Mouse (Mus musculus) kidney, embryonic 15.5 days (tissue): ENCODE data around the gene Sufu. TPM values are rescaled to one million over a fixed set of nuclear protein-coding genes. Genes with fewer than 3 reads are reported as not detected.

Experiments used
- ATAC-seq: fragments of 200-750 bp; cut with Nextera tagmentation; replicated peaks from 2 replicates; pipeline ENCODE4 v1.8.0; 2017; ENCODE audit warnings: moderate TSS enrichment; ENCODE audit not compliant: low FRiP score
- H3K27ac ChIP-seq: fragments of 300-500 bp; sonication (generic); 2 replicates; pipeline ENCODE4 v1.5.1; 2015; ENCODE audit warnings: mild to moderate bottlenecking, inconsistent platforms
- H3K27me3 ChIP-seq: fragments of 300-500 bp; sonication (generic); 2 replicates; pipeline ENCODE4 v1.6.1; 2015; ENCODE audit warnings: inconsistent platforms
- H3K36me3 ChIP-seq: fragments of 300-500 bp; sonication (generic); 2 replicates; pipeline ENCODE4 v1.6.1; 2015; ENCODE audit warnings: inconsistent platforms
- H3K4me1 ChIP-seq: fragments of 300-500 bp; sonication (generic); 2 replicates; pipeline ENCODE4 v1.6.1; 2015; ENCODE audit warnings: inconsistent platforms
- H3K4me2 ChIP-seq: fragments of 300-500 bp; sonication (generic); 2 replicates; pipeline ENCODE4 v1.6.1; 2015; ENCODE audit warnings: moderate library complexity, mild to moderate bottlenecking, inconsistent platforms
- H3K4me3 ChIP-seq: fragments of 300-500 bp; sonication (generic); replicated peaks from 2 replicates; pipeline ENCODE4 v1.5.1; 2015; ENCODE audit warnings: mild to moderate bottlenecking, inconsistent platforms
- H3K9ac ChIP-seq: fragments of 300-500 bp; sonication (generic); 2 replicates; pipeline ENCODE4 v1.6.1; 2015; ENCODE audit warnings: mild to moderate bottlenecking, inconsistent platforms
- H3K9me3 ChIP-seq: fragments of 300-500 bp; sonication (generic); replicated peaks from 2 replicates; pipeline ENCODE4 v1.6.1; 2016; ENCODE audit warnings: inconsistent platforms
- WGBS: fragments of 180-500 bp; shearing (Covaris S2); methylation state at CpG from one replicate; pipeline ENCODE4 v1.1.7; 2015; ENCODE audit warnings: mixed read lengths; 5-methylcytosine and 5-hydroxymethylcytosine counted together
- polyA plus RNA-seq: library from polyadenylated mRNA; unstranded; fragments of >200 nt; fragmentation: Nextera tagmentation; extraction: Ambion mirVana; gene quantifications from 2 replicates; pipeline ENCODE4 v1.2.1, GENCODE M21; 2015

The Sufu gene
- polyA plus RNA-seq, 1 experiment from 2014 or later = 46.5 TPM

DNA sequence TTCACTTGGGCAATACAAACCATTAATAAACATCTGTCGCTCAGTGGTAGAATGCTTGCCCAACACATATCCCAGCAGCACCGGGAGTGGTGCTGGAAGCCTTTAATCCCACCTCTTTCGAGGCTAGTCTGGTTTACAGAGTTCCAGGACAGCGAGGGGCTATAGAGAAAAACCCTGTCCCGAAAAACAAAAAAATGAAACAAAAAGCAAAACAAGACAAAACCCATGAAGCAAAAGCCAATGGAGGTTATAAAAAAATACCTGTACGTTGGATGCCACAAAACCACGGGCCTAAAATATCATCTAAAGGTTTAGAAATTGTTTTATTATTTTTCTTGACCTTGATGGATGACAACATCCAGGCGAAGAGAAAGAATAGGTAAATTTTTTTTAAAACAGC is 587 bp upstream of the Sufu start:
- H3K27ac ChIP-seq = peak overlapping the region; percentile 20
- H3K4me1 ChIP-seq = peaks cover 61% of the 10 kb centered on the region
- H3K9ac ChIP-seq = peak overlapping the region; percentile 11
- no peak for ATAC-seq
- peak overlapping the region; percentile 84 for H3K4me2 ChIP-seq
- H3K4me3 ChIP-seq = peak overlapping the region; percentile 68
- no peaks in the 10 kb centered on the region for H3K9me3 ChIP-seq
- peaks cover 9% of the 10 kb centered on the region for H3K36me3 ChIP-seq
- H3K27me3 ChIP-seq = no peaks in the 10 kb centered on the region
- 14% methylated on average over 8 of the region's 8 CpGs for WGBS

DNA sequence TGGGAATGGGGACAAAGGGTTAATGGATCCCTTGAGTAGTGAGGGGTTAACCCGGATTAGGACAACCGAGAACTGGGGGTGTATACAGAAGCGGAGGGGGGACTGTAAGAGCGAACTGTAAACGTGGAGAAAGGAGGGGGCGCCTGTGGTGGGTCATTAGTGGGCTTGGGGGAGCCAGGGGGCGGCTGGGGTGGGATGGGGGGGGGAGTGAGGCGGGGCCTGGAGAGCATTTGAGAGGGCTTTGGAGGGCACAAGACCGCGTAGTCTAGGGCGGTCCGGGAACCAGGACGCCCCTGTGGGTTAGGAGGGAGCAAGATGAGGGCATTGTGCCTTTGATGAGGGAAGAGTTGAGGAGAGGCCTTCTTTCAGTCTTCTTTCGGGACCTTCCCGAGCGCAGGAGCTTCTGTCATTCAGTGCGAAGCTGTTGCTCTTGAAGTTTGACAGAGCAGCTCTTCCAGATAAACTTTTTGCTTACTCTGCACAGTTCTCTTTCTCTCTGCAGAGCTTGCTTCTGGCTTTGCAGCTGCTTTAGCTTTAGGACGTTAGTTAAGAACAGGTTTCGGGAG is 823 bp downstream of the Sufu start:
- Histone ChIP-seq H3K27me3 (no peaks in the 10 kb centered on the region), H3K4me1 (peaks cover 54% of the 10 kb centered on the region), H3K9me3 (no peaks in the 10 kb centered on the region), H3K4me3 (peak overlapping the region; percentile 80), H3K27ac (peak overlapping the region; percentile 91), H3K9ac (peak overlapping the region; percentile 91), H3K4me2 (peak overlapping the region; percentile 84), H3K36me3 (peaks cover 13% of the 10 kb centered on the region)
- no peak for ATAC-seq
- whole genome bisulfite sequencing = under 1% methylated on average over 19 of the region's 19 CpGs

DNA sequence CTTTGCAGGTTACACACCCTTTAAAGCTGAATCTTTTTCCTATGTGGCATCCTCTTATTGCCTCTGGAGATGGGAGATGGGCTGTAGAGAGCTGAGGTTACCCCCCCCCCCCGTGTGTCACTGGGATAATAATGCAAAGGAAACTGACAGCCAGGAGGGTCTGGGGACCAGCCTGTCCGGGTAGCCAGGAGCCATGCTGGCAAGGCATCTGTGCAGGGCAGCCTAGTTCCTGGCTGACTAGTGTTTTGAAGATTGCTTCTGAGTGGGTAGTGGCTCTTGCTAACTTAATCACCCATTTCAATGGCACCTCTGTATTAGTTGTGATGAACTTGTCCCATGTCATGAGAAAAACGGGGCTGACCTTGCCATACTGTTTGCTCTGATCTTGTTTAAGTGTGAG is 1.7 kb downstream of the Sufu start:
- ATAC-seq = no peak
- no peaks in the 10 kb centered on the region for H3K27me3 ChIP-seq
- peak overlapping the region; percentile 91; the same call in 1 of the 2 replicates for H3K9ac ChIP-seq
- H3K9me3 ChIP-seq = no peaks in the 10 kb centered on the region
- H3K4me2 ChIP-seq = peak overlapping the region; percentile 84
- peaks cover 56% of the 10 kb centered on the region for H3K4me1 ChIP-seq
- H3K4me3 ChIP-seq = peak overlapping the region; percentile 80
- WGBS = 37% methylated on average over 3 of the region's 3 CpGs
- H3K27ac ChIP-seq = no peak overlapping the region
- H3K36me3 ChIP-seq = peaks cover 22% of the 10 kb centered on the region

DNA sequence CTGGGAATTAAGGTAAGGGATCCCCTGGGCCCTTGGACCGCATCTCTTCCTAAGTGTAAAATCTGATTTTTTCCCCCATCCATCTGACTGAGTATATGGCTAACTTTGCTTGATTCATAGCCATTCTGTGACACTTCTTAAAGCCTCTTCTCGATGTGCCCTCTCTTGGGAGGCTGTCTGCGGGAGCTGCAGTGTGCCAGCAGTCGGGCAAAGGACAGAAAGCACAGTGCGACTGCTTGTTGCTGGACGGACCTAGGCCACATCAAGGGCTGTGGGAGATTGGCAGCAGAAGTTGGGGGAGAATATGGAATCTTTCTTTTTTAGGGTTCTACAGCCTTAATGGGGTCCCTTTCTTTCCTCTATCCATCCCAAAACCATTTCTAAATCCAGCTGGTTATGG is 2.7 kb downstream of the Sufu start:
- Histone ChIP-seq H3K27ac (no peak overlapping the region), H3K4me2 (peak overlapping the region; percentile 84; the same call in 1 of the 2 replicates), H3K9ac (no peak overlapping the region), H3K9me3 (no peaks in the 10 kb centered on the region), H3K4me1 (peaks cover 52% of the 10 kb centered on the region), H3K4me3 (no peak overlapping the region), H3K36me3 (peaks cover 32% of the 10 kb centered on the region), H3K27me3 (no peaks in the 10 kb centered on the region)
- ATAC-seq = no peak
- WGBS = 71% methylated on average over 6 of the region's 6 CpGs

DNA sequence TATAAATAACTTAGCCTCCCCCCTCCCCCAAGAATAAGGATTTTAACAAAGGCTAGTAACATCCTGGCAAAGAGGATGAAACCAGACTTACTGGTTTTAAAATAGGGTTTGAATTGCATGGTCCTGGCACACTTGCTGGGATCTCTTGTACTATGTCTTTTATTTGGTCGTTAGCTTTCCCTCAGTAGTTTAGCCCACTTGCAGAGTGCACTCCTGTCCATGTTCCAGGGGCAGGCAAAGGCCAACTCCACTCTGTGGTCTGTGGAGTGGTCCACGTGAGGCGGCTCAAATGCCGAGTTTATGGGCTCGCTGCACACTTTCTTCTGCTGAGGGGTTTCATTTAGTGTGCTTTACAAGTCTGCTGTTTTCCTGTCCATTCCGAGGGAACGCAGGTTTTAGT is 3.2 kb downstream of the Sufu start:
- no peak overlapping the region for H3K9ac ChIP-seq
- peaks cover 48% of the 10 kb centered on the region for H3K4me1 ChIP-seq
- H3K27ac ChIP-seq = no peak overlapping the region
- peaks cover 37% of the 10 kb centered on the region for H3K36me3 ChIP-seq
- no peaks in the 10 kb centered on the region for H3K9me3 ChIP-seq
- no peaks in the 10 kb centered on the region for H3K27me3 ChIP-seq
- no peak overlapping the region for H3K4me2 ChIP-seq
- 55% methylated on average over 7 of the region's 7 CpGs for WGBS
- no peak overlapping the region for H3K4me3 ChIP-seq
- ATAC-seq = no peak

DNA sequence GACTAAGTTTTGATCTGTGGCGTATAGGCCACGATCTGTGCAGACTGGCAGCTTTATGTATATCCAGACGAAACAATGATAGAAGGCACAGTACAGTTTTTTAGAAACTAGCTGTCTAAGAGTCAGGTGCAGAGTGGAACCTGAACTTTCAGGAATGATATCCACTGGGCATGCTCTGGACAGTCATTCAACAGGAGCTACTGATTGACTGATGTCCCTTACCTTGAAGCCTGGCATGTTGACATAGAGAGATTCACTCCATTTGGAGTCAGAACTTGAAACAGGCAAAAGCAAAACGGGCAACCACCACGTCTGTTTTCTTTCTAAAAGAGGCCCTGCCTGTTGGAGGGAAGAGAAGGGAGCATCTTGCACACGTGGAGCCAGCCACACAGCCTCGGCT is 3.9 kb downstream of the Sufu start:
- ATAC-seq = no peak
- H3K27ac ChIP-seq = no peak overlapping the region
- no peak overlapping the region for H3K4me3 ChIP-seq
- WGBS = 83% methylated on average over 7 of the region's 7 CpGs
- peaks cover 44% of the 10 kb centered on the region for H3K36me3 ChIP-seq
- H3K27me3 ChIP-seq = no peaks in the 10 kb centered on the region
- H3K9me3 ChIP-seq = no peaks in the 10 kb centered on the region
- no peak overlapping the region for H3K9ac ChIP-seq
- no peak overlapping the region for H3K4me2 ChIP-seq
- peaks cover 49% of the 10 kb centered on the region for H3K4me1 ChIP-seq

DNA sequence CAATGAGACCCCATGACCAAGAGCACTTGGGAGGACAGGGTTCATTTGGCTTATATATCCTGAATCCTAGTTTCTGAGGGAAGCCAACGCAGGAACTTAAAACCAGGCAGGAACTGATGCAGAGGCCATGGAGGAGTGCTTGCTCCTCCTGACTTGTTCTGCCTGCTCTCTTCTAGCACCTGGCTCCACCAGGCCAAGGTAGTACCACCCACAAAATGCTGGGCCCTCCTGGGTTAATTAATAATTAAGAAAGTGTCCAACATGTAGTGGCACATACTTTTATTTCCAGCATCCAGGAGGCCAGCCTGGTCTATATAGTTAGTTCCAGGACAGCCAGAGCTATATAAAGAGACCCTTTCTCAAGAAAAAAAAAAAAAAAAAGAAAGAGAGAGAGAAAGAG is 7.3 kb downstream of the Sufu start:
- no peak overlapping the region for H3K9ac ChIP-seq
- no peak overlapping the region for H3K4me2 ChIP-seq
- H3K27ac ChIP-seq = peak overlapping the region; percentile 27; the same call in 1 of the 2 replicates
- peaks cover 59% of the 10 kb centered on the region for H3K4me1 ChIP-seq
- peaks cover 63% of the 10 kb centered on the region for H3K36me3 ChIP-seq
- H3K4me3 ChIP-seq = no peak overlapping the region
- H3K9me3 ChIP-seq = no peaks in the 10 kb centered on the region
- ATAC-seq = no peak
- H3K27me3 ChIP-seq = no peaks in the 10 kb centered on the region
- WGBS = 72% methylated on average over 1 of the region's 1 CpGs

DNA sequence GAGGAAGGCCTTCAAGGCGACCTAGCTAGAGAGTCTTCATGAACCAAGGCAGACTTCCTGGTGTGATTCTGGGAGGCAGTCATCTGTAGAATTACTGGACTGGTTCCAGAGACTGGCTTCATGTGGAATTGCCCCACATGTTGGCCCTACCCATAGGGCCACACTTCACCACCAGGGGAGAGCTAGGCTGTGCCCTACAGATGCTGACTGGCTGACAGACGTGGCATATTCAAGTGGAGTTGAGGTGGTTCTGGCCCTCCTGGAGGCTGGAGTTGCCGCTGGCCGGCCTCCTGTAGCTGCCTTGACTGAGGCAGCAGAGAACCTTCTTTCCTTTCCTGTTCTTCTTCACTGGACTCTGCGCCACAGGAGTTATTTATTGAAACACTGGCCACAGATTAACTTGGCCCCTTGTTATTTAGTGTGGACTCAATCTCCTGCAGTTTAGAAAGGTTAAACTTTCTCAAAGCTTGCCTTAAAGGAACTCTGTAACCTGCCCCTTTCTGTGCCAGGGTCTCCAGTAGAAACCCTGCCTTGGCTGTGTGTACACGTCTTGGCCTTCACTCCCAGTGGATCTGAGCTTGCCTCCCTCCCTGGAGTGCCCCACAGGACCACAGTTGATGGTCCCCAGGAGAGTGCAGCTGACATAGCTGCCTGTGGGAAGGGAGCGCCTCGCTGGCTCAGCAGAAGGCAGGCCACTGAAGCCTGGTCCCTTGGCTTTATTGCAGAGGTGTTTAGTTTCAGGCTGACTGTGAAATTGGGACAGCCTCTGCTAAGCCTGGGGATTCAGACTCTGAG is 10.1 kb downstream of the Sufu start:
- H3K27ac ChIP-seq = peak overlapping the region; percentile 91
- ATAC-seq = peak; percentile 93

DNA sequence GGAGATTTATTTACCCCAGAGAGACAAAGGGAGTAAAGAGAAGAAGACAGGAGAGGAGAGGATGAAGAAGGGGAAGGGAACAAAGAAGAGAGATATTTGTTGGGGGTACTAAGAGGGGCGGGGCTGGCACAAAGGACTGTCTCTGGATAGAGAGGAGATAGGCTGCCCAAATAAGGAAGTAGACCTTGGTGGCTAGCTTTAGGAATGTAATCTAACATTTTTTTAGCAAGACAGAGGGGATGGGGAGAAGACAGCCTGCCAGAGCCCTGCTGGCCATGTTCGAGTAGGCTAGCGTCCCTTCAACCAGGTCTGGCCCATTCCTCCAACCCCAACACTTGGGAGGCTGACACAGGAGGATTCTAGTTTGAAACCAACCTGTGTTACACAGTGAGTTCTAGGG is 12.8 kb downstream of the Sufu start:
- H3K36me3 ChIP-seq = peaks cover 40% of the 10 kb centered on the region
- WGBS = 89% methylated on average over 3 of the region's 3 CpGs
- H3K27me3 ChIP-seq = no peaks in the 10 kb centered on the region
- H3K9ac ChIP-seq = no peak overlapping the region
- no peak overlapping the region for H3K27ac ChIP-seq
- H3K9me3 ChIP-seq = no peaks in the 10 kb centered on the region
- peaks cover 33% of the 10 kb centered on the region for H3K4me1 ChIP-seq
- no peak overlapping the region for H3K4me3 ChIP-seq
- no peak overlapping the region for H3K4me2 ChIP-seq
- no peak for ATAC-seq

More for the DNA sequence above, 10.1 kb downstream of the Sufu start:
- no peak overlapping the region for H3K4me2 ChIP-seq
- WGBS = 51% methylated on average over 8 of the region's 8 CpGs
- H3K9me3 ChIP-seq = no peaks in the 10 kb centered on the region
- H3K9ac ChIP-seq = no peak overlapping the region
- H3K36me3 ChIP-seq = peaks cover 60% of the 10 kb centered on the region
- peaks cover 43% of the 10 kb centered on the region for H3K4me1 ChIP-seq
- H3K4me3 ChIP-seq = no peak overlapping the region
- no peaks in the 10 kb centered on the region for H3K27me3 ChIP-seq

DNA sequence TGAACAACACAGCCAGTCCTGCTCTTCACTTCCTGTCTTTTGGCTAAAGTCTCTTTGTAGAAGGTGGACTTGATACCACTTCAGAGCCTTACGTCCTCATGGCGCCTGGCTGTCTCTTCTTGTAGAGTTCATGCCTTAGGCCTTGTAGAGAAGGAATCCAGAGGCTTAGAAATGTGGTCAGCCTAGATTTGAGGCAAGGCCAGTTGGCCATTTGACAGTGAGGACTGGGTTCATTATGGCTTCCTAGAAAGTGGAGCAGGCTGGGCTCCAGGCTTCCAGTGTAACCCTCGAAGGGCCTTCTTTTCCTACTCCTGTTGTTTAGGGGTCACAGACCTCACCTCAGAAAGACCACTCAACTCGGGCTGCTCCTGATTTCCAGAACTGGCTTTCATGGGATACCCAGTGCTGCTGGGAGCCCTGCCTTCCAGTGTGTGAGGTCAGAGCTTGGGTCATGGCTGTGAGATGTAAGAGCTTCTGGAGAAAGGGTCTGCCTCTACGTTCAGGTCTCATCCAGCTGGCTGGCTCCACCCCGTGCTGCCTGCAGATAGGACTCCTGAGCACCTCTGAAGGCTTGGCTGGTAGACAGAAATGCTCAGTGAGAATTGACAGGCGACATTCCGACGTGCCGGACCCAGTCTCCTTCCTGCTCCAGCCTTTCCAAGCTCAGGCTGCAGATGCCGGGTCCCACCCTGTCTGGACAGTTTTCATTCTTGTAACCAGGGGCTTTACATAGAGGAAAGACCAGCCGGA is 15.5 kb downstream of the Sufu start:
- peaks cover 23% of the 10 kb centered on the region for H3K36me3 ChIP-seq
- no peak overlapping the region for H3K4me2 ChIP-seq
- peaks cover 15% of the 10 kb centered on the region for H3K4me1 ChIP-seq
- no peak overlapping the region for H3K9ac ChIP-seq
- H3K4me3 ChIP-seq = no peak overlapping the region
- H3K9me3 ChIP-seq = no peaks in the 10 kb centered on the region
- H3K27me3 ChIP-seq = no peaks in the 10 kb centered on the region
- H3K27ac ChIP-seq = no peak overlapping the region
- ATAC-seq = no peak
- WGBS = 83% methylated on average over 12 of the region's 12 CpGs

DNA sequence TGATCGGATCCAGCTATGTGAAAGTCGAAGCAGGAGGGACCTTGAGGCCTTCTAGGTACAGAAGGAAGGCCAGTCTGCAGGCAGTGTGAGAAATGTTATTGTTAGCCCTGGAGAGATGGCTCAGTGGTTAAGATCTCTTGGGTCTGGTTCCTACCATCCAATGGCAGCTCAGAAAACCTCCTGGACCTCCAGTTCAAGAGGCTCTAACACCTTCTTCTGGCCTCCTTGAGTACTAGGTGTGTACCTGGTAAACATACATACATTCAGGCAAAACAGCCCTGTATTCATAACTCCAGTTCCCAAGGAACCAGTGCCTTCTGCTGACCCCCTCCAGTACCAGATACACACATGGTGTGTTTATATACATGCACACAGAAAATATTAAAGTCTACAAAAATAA is 17.3 kb downstream of the Sufu start:
- no peaks in the 10 kb centered on the region for H3K9me3 ChIP-seq
- H3K36me3 ChIP-seq = peaks cover 10% of the 10 kb centered on the region
- no peak overlapping the region for H3K9ac ChIP-seq
- no peak for ATAC-seq
- H3K27me3 ChIP-seq = no peaks in the 10 kb centered on the region
- WGBS = 91% methylated on average over 2 of the region's 2 CpGs
- no peak overlapping the region for H3K4me3 ChIP-seq
- no peak overlapping the region for H3K4me2 ChIP-seq
- H3K27ac ChIP-seq = no peak overlapping the region
- 0 out of 2 replicates have a peak, but pooled peaks cover 7% of the 10 kb centered on the region for H3K4me1 ChIP-seq

DNA sequence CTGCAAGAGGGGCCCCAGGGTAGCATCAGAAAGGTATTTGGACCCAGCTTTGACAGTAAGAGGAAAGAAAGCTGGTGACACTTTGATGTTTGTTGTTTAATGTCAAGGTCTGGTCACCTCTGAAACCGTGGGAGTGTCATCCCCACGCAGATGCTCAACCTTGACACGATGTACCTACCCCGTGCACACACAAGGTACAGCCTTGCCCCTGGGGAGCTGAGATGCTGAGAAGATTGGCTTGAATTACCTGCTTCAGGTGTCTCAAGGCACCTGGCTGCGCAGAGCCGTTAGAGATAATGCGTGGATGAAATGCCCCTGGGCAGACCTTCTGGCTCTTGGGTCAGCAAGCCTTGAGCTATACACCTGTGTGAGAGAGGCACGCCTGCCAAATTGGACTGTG is 17.8 kb downstream of the Sufu start:
- Histone ChIP-seq H3K9me3 (no peaks in the 10 kb centered on the region), H3K9ac (no peak overlapping the region), H3K27ac (no peak overlapping the region), H3K4me3 (no peak overlapping the region), H3K27me3 (no peaks in the 10 kb centered on the region), H3K4me2 (no peak overlapping the region), H3K36me3 (peaks cover 10% of the 10 kb centered on the region; the same call in 1 of the 2 replicates), H3K4me1 (peaks cover 10% of the 10 kb centered on the region)
- no peak for ATAC-seq
- WGBS = 81% methylated on average over 8 of the region's 8 CpGs
